Comparison of ENCODE assay signal across 8 mouse cellular contexts in the genomic region with DNA sequence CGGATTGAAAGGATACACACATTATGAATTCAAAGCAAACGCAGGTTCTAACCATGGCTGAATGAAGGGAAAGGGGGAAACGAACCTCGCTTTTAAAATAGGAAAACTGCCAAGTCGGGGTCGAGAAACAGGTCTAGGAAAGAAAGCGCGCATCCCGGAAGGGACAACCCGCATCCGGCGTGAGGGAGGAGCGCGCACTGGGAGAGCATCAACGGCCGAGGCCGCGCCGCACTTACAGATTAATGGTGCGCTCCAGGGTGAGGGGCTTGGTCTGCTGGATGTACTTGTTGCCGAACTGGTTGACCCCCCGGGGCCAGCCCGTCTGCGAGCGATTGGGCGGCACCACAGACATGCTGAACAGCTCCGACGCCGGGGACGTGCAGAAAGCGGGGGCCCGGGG. TPM values are rescaled to one million over a fixed set of nuclear protein-coding genes. Genes with fewer than 3 reads are reported as not detected.
A peak's percentile ranks its signal among the peaks of the same experiment; 100 is the strongest.
DNase-seq lines count a peak whose midpoint lies in the region; ATAC-seq and TF ChIP-seq lines count a peak whose summit lies in the region.
"Not testable (repeated sequence)": the region's sequence is repeated elsewhere in the genome, so short reads cannot be mapped to it uniquely, and the experiment has no call there.

No protein-coding gene starts in this region.

- not testable (repeated sequence) for TF ChIP-seq POLR2A in CH12.LX (IDR thresholded peaks at IDR 0.05; ENCODE audit: low read depth, low read length); lung, adult 2 months (IDR thresholded peaks at IDR 0.05; ENCODE audit: borderline replicate concordance, extremely low read depth, low read depth, low read length)

- peak overlapping the region; percentile 97 for H3K9ac ChIP-seq in CH12.LX (ENCODE audit: insufficient read depth, low read depth)
- H3K9ac ChIP-seq in forebrain, embryonic 11.5 days (ENCODE audit: low read length) = peak overlapping the region; percentile 77
- peak overlapping the region; percentile 59 for H3K9ac ChIP-seq in neural tube, embryonic 15.5 days (replicated peaks)

- H3K4me1 ChIP-seq in CH12.LX (ENCODE audit: control insufficient read depth in 1 of 2, insufficient read depth in 2 of 2) = peaks cover 9 to 41% of the 10 kb centered on the region in 2 experiments
- peaks cover 12% of the 10 kb centered on the region for H3K4me1 ChIP-seq in forebrain, embryonic 11.5 days (replicated peaks; ENCODE audit: control insufficient read depth, insufficient read depth, low read length)
- peaks cover 12% of the 10 kb centered on the region for H3K4me1 ChIP-seq in lung, adult 2 months (ENCODE audit: control insufficient read depth, insufficient read depth, low read length)
- peaks cover 33% of the 10 kb centered on the region for H3K4me1 ChIP-seq in neural tube, embryonic 15.5 days

- intact Hi-C loops in heart, postnatal 10 days (cut with DNase I) = not testable (repeated sequence)

- dilution Hi-C loops in CH12.LX (cut with MboI; ENCODE audit: extremely low pct_ligation_motif_present, extremely low pct_unique_long_range_greater_than_20kb, low sequenced_read_pairs) = not testable (repeated sequence)

- not testable (repeated sequence) for TF ChIP-seq EP300 in CH12.LX (IDR thresholded peaks at IDR 0.05; ENCODE audit: low read length)

- peak overlapping the region; percentile 63 for H3K27ac ChIP-seq in CH12.LX (ENCODE audit: insufficient read depth, low read depth)
- peak overlapping the region; percentile 67; the same call in 1 of the 2 replicates for H3K27ac ChIP-seq in forebrain, embryonic 11.5 days (ENCODE audit: low read depth, low read length)
- peak overlapping the region; percentile 82 for H3K27ac ChIP-seq in neural tube, embryonic 15.5 days (replicated peaks)

- H3K4me3 ChIP-seq in CH12.LX (replicated peaks in 1 of 3; ENCODE audit: low read depth in 2 of 3, low read length in 2 of 3, poor library complexity in 1 of 3) = peak overlapping the region; percentile 75 to 84 (median 78)
- H3K4me3 ChIP-seq in forebrain, embryonic 11.5 days (ENCODE audit: low read depth, low read length) = peak overlapping the region; percentile 44
- peak overlapping the region; percentile 77 for H3K4me3 ChIP-seq in lung, adult 2 months (replicated peaks; ENCODE audit: extremely low read depth, low read depth, low read length)
- H3K4me3 ChIP-seq in neural tube, embryonic 15.5 days (replicated peaks) = peak overlapping the region; percentile 70

- peaks cover 55% of the 10 kb centered on the region for H3K79me2 ChIP-seq in CH12.LX (replicated peaks; ENCODE audit: control insufficient read depth, extremely low read depth, insufficient read depth, poor library complexity, severe bottlenecking)

- peak; percentile 77 for DNase-seq in CH12.LX (ENCODE audit: extremely low read depth)
- DNase-seq in c-Kit-positive CD71-positive TER-119-negative erythroid progenitor cells, embryonic 14.5 days (ENCODE audit: low read depth) = peak; percentile 62
- DNase-seq in forebrain, embryonic 11.5 days (ENCODE audit: low spot score) = peak; percentile 87
- peak; percentile 70 to 73 for DNase-seq in heart, postnatal 10 days
- DNase-seq in layer of hippocampus, adult 18-20 months (ENCODE audit: low spot score in 2 of 2) = peak; percentile 55 to 71
- peak; percentile 45 for DNase-seq in lung, adult 2 months
- DNase-seq in testis, postnatal 10 days (ENCODE audit: low spot score) = peak; percentile 77

- peak overlapping the region; percentile 91; the same call in 1 of the 2 replicates for H3K4me2 ChIP-seq in CH12.LX (ENCODE audit: insufficient read depth, low read depth, poor library complexity, severe bottlenecking)
- peak overlapping the region; percentile 73 for H3K4me2 ChIP-seq in forebrain, embryonic 11.5 days (ENCODE audit: low read depth, low read length, severe bottlenecking)
- peak overlapping the region; percentile 75 for H3K4me2 ChIP-seq in neural tube, embryonic 15.5 days

- under 1% methylated on average over 24 of the region's 32 CpGs for WGBS in forebrain, embryonic 11.5 days
- under 1% methylated on average over 29 of the region's 32 CpGs for WGBS in lung, adult 2 months
- 0% methylated on average over 26 of the region's 32 CpGs for WGBS in neural tube, embryonic 15.5 days

- H3K9me3 ChIP-seq in CH12.LX (replicated peaks; ENCODE audit: low read length); forebrain, embryonic 11.5 days (ENCODE audit: control insufficient read depth, low read length); neural tube, embryonic 15.5 days (replicated peaks): not testable (repeated sequence)

- peak; percentile 88 for ATAC-seq in forebrain, embryonic 11.5 days (replicated peaks; ENCODE audit: low FRiP score)
- ATAC-seq in neural tube, embryonic 15.5 days (ENCODE audit: low FRiP score) = peak; percentile 91

- peaks cover 10 to 32% of the 10 kb centered on the region in 2 experiments for H3K36me3 ChIP-seq in CH12.LX (replicated peaks in 1 of 2; ENCODE audit: control insufficient read depth in 1 of 2, insufficient read depth in 1 of 2, low read length in 1 of 2)
- H3K36me3 ChIP-seq in forebrain, embryonic 11.5 days (ENCODE audit: control insufficient read depth, insufficient read depth, low read length); neural tube, embryonic 15.5 days: not testable (repeated sequence)

- not testable (repeated sequence) for H3K27me3 ChIP-seq in CH12.LX (replicated peaks); forebrain, embryonic 11.5 days (ENCODE audit: control insufficient read depth, insufficient read depth, low read length); neural tube, embryonic 15.5 days (replicated peaks)

- not testable (repeated sequence) for TF ChIP-seq CTCF in CH12.LX (conservative IDR thresholded peaks at IDR 0.05 in 1 of 2, IDR thresholded peaks at IDR 0.05 in 1 of 2; ENCODE audit: low read depth in 2 of 2, low read length in 2 of 2); lung, adult 2 months (IDR thresholded peaks at IDR 0.05; ENCODE audit: insufficient read depth, low read length)

- TF ChIP-seq RAD21 in CH12.LX (IDR thresholded peaks at IDR 0.05; ENCODE audit: low read depth, low read length) = not testable (repeated sequence)

- in situ Hi-C loops in CH12.LX (cut with MboI; ENCODE audit: low pct_ligation_motif_present, low pct_unique_long_range_greater_than_20kb, low sequenced_read_pairs) = not testable (repeated sequence)

TF ChIP-seq in CH12.LX, 34 proteins besides CTCF, POLR2A, EP300 and RAD21:
- TF ChIP-seq NELFE (IDR thresholded peaks at IDR 0.05; ENCODE audit: low read depth, low read length) (peak; percentile 67; the same call in 1 of the 2 replicates), TBP (conservative IDR thresholded peaks at IDR 0.05; ENCODE audit: low read depth, low read length) (0 out of 2 replicates have a peak, but pooled peaks have one; percentile 13), SIN3A (IDR thresholded peaks at IDR 0.05; ENCODE audit: low read length) (0 out of 2 replicates have a peak, but pooled peaks have one; percentile 34), MAX (IDR thresholded peaks at IDR 0.05; ENCODE audit: low read length) (peak; percentile 55; the same call in 1 of the 2 replicates)

RNA-seq across cellular contexts. Expression of gene Nudt21, which starts 0.3 kb away (rescaled TPM):
- total RNA-seq in CH12.LX (2012; rRNA removed) (138 and 142 TPM in 2 replicates), CH12.LX (2014; rRNA removed) (247 and 282 TPM in 2 replicates)
- 78.3 and 91.0 TPM in 2 replicates for polyA plus RNA-seq in CH12.LX (2012; ENCODE audit: insufficient read length, low read depth)
- 195 and 201 TPM in 2 replicates for polyA plus RNA-seq in forebrain, embryonic 11.5 days (2014; fragmentation: Nextera tagmentation; extraction: Ambion mirVana)
- 10 to 100 TPM; 36.7 to 43.2 TPM for total RNA-seq in heart, postnatal 10 days (2021)
- total RNA-seq in layer of hippocampus, adult 18-20 months (2021) = 10 to 100 TPM; 50.7 to 52.7 TPM
- 25.0 and 34.4 TPM in 2 replicates for polyA plus RNA-seq in lung, adult 2 months (2012; rRNA removed)
- 80.8 and 82.5 TPM in 2 replicates for polyA plus RNA-seq in neural tube, embryonic 15.5 days (2015; fragmentation: Nextera tagmentation; extraction: Ambion mirVana)

RNA-seq across cellular contexts. Expression of gene Ogfod1, which starts 0.5 kb away (rescaled TPM):
- total RNA-seq in CH12.LX (2012; rRNA removed) (16.6 and 20.1 TPM in 2 replicates), CH12.LX (2014; rRNA removed) (23.4 and 26.9 TPM in 2 replicates)
- 30.5 and 31.9 TPM in 2 replicates for polyA plus RNA-seq in CH12.LX (2012; ENCODE audit: insufficient read length, low read depth)
- 16.3 and 18.7 TPM in 2 replicates for polyA plus RNA-seq in forebrain, embryonic 11.5 days (2014; fragmentation: Nextera tagmentation; extraction: Ambion mirVana)
- 10 to 100 TPM; 25.0 to 26.2 TPM for total RNA-seq in heart, postnatal 10 days (2021)
- total RNA-seq in layer of hippocampus, adult 18-20 months (2021) = 100 to 1,000 TPM; 112 to 114 TPM
- polyA plus RNA-seq in lung, adult 2 months (2012; rRNA removed) = 5.8 and 7.5 TPM in 2 replicates
- polyA plus RNA-seq in neural tube, embryonic 15.5 days (2015; fragmentation: Nextera tagmentation; extraction: Ambion mirVana) = 16.2 TPM in 2 replicates

RNA-seq across cellular contexts. Expression of gene Amfr, which starts 23.9 kb away (rescaled TPM):
- total RNA-seq in CH12.LX (2012; rRNA removed) (101 and 126 TPM in 2 replicates), CH12.LX (2014; rRNA removed) (79.9 and 102 TPM in 2 replicates)
- 71.0 and 86.7 TPM in 2 replicates for polyA plus RNA-seq in CH12.LX (2012; ENCODE audit: insufficient read length, low read depth)
- polyA plus RNA-seq in forebrain, embryonic 11.5 days (2014; fragmentation: Nextera tagmentation; extraction: Ambion mirVana) = 60.5 and 65.3 TPM in 2 replicates
- total RNA-seq in heart, postnatal 10 days (2021) = 100 to 1,000 TPM; 125 to 126 TPM
- total RNA-seq in layer of hippocampus, adult 18-20 months (2021) = 100 to 1,000 TPM; 129 to 135 TPM
- 120 and 134 TPM in 2 replicates for polyA plus RNA-seq in lung, adult 2 months (2012; rRNA removed)
- 70.4 and 80.1 TPM in 2 replicates for polyA plus RNA-seq in neural tube, embryonic 15.5 days (2015; fragmentation: Nextera tagmentation; extraction: Ambion mirVana)

Comparison
In these comparisons a context has a peak if more than half of its experiments do, and no peak if none do; other contexts are left out.
1. Peak in every context shown above with its lines: DNase-seq, ATAC-seq, H3K4me3 ChIP-seq and H3K27ac ChIP-seq.